Mouse (Mus musculus) brown adipose tissue, adult 24 weeks (tissue): ENCODE data around the gene March9. TPM values are rescaled to one million over a fixed set of nuclear protein-coding genes. Genes with fewer than 3 reads are reported as not detected.

Experiments used
- H3K27ac ChIP-seq: fragments of 200-500 bp; replicated peaks from 2 replicates; pipeline ENCODE4 v1.5.1; 2012; ENCODE audit warnings: low read depth, mild to moderate bottlenecking, low read length
- H3K4me1 ChIP-seq: fragments of 200-500 bp; 2 replicates; pipeline ENCODE4 v1.6.1; 2012; ENCODE audit warnings: low read length, mixed read lengths; ENCODE audit not compliant: control insufficient read depth, insufficient read depth, insufficient read length
- H3K4me3 ChIP-seq: fragments of 200-500 bp; 2 replicates; pipeline ENCODE4 v1.5.1; 2012; ENCODE audit warnings: low read depth, mild to moderate bottlenecking, low read length, moderate library complexity; ENCODE audit not compliant: insufficient read depth
- polyA plus RNA-seq: library from polyadenylated mRNA; stranded (reverse); fragments of >200 nt; gene quantifications from 2 replicates; pipeline ENCODE4 v1.2.4, GENCODE M21; 2012; ENCODE audit not compliant: missing spikeins, insufficient read depth, insufficient read length

The March9 gene
- polyA plus RNA-seq, 1 experiment: 0.79 TPM

- no peak overlapping the region for H3K27ac ChIP-seq
- H3K4me1 ChIP-seq: peaks cover 2% of the 10 kb centered on the region; the same call in 1 of the 2 replicates
- no peak overlapping the region for H3K4me3 ChIP-seq
Measured at GRCm38 (mm10) chr10:127085052-127085451, 25.1 kb upstream of the March9 start.

DNA sequence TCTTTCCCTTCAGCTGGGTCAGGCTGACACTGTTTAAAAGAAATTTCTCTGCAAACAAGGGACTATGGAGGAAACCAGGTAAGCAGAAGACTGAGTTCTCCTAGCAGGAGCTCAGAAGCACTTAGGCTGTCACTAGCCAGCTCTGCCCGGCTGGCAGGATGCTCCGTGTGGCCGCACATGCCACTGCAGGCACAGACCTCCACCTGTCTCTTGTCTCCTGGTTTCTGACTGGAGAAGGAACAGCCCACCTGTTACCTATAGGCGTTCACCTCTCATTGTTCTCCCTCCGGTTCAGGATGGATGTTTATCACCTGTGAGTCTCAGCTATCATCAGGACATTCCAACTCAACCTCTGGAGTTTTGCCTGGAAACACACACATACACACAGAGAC is 23.9 kb upstream of the March9 start:
- Histone ChIP-seq H3K27ac (no peak overlapping the region), H3K4me1 (peaks cover 2% of the 10 kb centered on the region; the same call in 1 of the 2 replicates), H3K4me3 (no peak overlapping the region)

GRCm38 (mm10) chr10:127083292-127083914 is 23.4 kb upstream of the March9 start:
- Histone ChIP-seq H3K4me3 (no peak overlapping the region), H3K4me1 (peaks cover 2% of the 10 kb centered on the region; the same call in 1 of the 2 replicates), H3K27ac (no peak overlapping the region)

DNA sequence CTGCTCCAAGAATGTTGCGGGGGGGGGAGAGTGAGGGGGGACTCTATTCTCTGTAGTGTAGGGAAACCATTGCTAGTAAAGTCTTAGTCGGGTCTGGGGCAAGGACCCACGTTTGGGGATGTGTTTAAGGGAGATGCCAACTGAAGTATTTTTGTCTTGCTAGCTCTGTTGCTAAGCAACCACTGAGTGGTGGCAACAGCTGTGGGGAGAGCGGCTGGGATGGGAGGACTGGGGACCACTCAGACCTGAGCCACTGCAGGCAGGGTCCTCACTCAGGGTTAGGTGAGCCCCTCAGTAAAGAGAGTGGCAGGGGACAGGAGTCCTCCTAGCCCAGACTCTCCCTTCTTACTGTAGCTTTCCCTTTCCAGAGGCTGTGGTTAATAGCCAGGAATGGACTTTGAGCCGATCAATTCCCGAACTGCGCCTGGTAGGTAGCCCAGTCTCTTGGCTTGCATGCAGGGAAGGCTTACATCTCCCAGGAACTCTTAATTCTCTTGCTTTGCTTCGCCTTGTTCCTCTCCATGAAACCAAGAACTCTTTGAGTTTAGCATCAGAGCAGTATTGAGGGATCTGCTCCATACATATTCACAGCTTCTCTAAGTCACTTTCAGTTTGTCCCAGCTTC is 22.1 kb upstream of the March9 start:
- Histone ChIP-seq H3K4me1 (peaks cover 2% of the 10 kb centered on the region; the same call in 1 of the 2 replicates), H3K4me3 (peak overlapping the region; percentile 41), H3K27ac (no peak overlapping the region)

- Histone ChIP-seq H3K4me1 (peaks cover 2% of the 10 kb centered on the region; the same call in 1 of the 2 replicates), H3K27ac (peak overlapping the region; percentile 50; the same call in 1 of the 2 replicates), H3K4me3 (peak overlapping the region; percentile 41)
Measured at GRCm38 (mm10) chr10:127080901-127081780, 21.2 kb upstream of the March9 start.

DNA sequence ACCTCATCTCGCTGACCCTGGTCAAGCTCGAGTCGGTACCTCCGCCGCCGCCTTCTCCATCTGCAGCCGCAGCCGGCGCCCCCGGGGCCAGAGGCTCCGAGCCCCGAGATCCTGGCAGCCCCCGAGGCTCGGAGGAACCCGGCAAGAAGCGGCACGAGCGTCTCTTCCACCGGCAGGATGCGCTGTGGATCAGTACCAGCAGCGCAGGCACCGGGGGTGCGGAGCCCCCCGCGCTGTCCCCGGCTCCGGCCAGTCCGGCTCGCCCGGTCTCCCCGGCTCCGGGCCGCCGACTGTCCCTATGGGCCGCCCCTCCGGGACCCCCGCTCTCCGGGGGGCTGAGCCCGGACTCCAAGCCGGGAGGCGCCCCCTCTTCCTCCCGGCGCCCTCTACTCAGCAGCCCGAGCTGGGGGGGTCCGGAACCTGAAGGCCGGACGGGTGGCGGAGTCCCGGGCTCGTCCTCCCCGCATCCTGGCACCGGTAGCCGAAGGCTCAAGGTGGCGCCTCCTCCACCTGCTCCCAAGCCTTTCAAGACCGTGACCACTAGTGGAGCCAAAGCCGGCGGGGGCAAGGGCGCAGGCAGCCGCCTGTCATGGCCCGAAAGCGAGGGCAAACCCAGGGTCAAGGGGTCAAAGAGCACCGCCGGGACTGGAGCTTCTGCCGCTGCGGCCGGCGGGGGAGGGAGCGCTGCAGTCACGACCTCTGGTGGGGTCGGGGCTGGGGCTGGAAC is 19.8 kb upstream of the March9 start:
- H3K4me3 ChIP-seq: peak overlapping the region; percentile 51
- H3K4me1 ChIP-seq: peaks cover 2% of the 10 kb centered on the region; the same call in 1 of the 2 replicates
- no peak overlapping the region for H3K27ac ChIP-seq

DNA sequence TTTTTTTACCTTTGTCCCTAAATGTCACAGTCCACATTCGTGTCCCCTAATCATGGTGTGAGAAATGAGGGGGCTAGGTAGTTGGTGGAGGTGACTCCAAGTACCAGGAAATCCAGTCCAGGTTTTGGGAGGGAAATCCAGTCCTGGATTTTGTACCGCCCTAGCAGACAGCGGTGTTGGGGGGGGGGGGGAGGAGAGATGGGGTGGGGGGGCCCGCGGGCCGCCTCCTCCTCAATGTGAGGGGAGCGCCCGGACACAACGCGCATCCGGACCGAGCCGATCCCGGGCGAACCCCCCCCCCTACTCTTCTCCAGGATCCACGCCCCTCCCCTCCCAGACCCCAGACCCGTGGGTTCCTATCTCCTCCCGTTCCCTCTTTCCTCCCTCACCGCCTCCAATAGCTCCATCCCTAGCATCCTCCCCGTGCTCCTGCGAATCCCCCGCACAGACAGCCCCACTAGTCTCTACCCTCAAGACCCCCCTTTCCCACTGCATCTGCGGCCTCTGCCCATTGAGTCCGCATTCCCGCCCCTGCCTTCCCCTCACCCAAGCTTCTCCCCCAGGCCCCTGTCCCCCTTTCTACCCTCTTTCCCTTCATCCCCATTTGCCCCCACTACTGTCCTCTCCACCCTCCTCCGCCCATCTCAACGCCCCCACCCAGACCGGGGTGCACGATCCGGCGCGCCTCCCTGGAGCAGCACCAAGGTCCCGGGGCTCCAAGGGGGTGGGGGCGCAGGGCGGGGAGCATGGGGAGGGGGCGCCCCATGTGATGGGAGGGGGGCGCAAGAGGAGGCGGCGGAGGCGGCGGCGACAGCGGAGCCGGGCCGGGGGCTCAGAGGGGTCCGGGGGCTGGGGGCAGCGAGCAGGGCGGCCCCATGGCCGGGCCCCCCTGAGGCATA is 18.9 kb upstream of the March9 start:
- H3K27ac ChIP-seq: no peak overlapping the region
- H3K4me3 ChIP-seq: peak overlapping the region; percentile 51

DNA sequence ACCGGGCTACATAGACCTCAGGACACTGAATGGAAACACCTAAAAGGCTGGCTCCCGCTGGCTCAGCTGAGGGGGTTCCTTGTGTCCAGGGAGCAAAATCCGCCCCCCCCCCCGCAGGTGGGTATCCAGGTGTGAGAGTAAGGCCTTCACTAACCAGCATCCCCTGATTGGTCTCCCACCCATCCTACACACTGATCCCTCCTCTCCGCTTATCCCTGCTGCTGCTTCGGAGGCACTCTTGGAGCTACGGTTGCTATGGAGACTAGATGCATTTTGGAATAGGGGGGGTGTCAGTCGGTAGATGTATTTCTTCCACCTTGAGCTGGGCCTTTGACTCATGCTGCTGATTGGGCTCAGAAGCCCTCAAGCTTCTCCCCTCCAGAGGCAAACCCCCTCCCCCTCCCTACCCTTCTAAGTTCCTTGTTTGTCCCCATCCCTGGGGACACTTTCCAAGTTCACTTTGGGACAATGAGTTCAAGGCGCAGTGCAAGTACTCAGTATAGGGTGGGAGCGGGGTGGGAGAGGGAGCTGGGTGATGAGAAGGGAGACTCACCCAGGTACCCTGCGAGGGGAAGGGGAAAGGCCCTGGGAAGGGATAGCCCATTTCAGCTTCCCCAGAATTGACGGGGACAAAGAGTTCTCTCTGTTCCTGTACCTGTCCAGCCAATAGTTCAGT is 18.2 kb upstream of the March9 start:
- no peak overlapping the region for H3K27ac ChIP-seq
- peaks cover 2% of the 10 kb centered on the region; the same call in 1 of the 2 replicates for H3K4me1 ChIP-seq
- H3K4me3 ChIP-seq: peak overlapping the region; percentile 31; the same call in 1 of the 2 replicates

More for the DNA sequence above, 18.9 kb upstream of the March9 start:
- H3K4me1 ChIP-seq: peaks cover 2% of the 10 kb centered on the region; the same call in 1 of the 2 replicates

DNA sequence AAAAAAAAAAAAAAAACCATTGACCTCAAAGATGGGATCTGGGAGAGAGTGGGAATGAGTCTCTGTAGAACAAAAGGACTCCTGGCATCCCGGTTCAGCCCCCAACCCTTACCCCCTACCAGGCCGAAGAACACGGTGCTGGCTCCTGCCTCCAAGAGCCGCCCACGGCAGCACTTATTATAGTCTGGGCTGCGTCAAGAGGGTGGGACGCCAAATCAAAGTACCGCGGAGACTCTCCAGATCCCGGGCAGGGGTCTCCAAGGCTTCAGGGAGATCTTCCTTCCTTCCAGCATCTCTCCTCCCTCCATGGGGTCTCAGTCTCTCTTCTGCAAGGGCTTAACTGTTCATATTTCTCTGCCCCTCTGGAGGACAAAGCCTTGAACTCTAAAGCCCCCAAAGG is 17.5 kb upstream of the March9 start:
- Histone ChIP-seq H3K4me1 (peaks cover 2% of the 10 kb centered on the region; the same call in 1 of the 2 replicates), H3K4me3 (no peak overlapping the region), H3K27ac (no peak overlapping the region)

- Histone ChIP-seq H3K4me1 (peaks cover 2% of the 10 kb centered on the region; the same call in 1 of the 2 replicates), H3K27ac (0 out of 2 replicates have a peak overlapping the region, but pooled peaks have one; percentile 17), H3K4me3 (no peak overlapping the region; the same call in 1 of the 2 replicates)
Measured at GRCm38 (mm10) chr10:127076082-127076481, 16.1 kb upstream of the March9 start.

- Histone ChIP-seq H3K4me1 (no peaks in the 10 kb centered on the region; the same call in 1 of the 2 replicates), H3K4me3 (peak overlapping the region; percentile 28; the same call in 1 of the 2 replicates), H3K27ac (no peak overlapping the region)
Measured at GRCm38 (mm10) chr10:127075651-127076050, 15.7 kb upstream of the March9 start.

DNA sequence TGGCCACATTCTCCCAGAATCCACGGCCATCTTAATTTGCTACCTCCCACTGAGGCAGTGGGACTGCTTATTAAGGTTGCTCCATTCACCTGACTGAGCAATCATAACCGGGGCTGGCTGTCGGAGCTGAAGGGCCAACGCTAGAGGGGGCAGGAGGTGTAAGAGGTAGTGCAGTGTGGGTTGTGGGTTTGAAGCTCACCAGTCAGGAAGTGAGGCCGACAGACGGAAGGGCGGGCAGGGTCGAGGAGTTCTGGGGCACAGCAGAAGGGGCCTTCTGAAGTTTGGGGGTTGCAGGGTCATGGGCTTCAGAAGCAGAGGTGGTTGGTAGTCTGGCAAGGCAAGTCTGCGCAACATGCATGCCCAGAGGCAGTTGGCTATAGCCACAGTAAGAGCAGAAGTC is 15.1 kb upstream of the March9 start, which contains the start of gene Agap2:
Gene Agap2 (plus strand): TSS at position 205 of the 400 bp plus-strand sequence.
- Histone ChIP-seq H3K27ac (0 out of 2 replicates have a peak within 1 kb of the TSS, but pooled peaks have one; percentile 29), H3K4me3 (peak within 1 kb of the TSS; percentile 28; the same call in 1 of the 2 replicates), H3K4me1 (no peaks in the 10 kb centered on the region)

DNA sequence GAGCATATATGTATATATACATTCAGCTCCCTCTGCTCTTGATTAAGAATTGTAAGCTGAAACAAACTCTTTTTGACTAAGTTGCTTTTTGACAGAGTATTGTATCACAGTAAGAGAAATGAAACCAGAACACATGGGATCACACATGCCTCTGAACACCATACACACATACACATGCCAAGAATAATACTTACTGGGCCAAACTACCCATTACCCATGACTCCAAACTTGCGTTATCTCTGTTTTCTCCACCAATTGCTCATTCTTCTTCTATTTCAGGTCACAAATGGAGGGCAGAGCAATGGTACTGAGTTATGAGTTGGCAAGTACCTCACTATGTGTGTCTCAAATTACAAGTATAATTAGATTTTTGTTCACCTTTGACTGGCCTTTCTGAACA is 14.0 kb upstream of the March9 start:
- no peaks in the 10 kb centered on the region for H3K4me1 ChIP-seq
- H3K4me3 ChIP-seq: no peak overlapping the region
- no peak overlapping the region for H3K27ac ChIP-seq
